Mouse (Mus musculus) kidney, embryonic 16.5 days (tissue): ENCODE measurements at regions not wholly inside any gene's neighbourhood (a gene's known extent, or its start where the extent isn't known, plus 50 kb on each side); places are given as distances from the start of the nearest gene placed in this dataset.

Experiments used
- ATAC-seq: fragments of 200-750 bp; cut with Nextera tagmentation; 2 replicates; pipeline ENCODE4 v1.8.0; 2017; ENCODE audit warnings: moderate TSS enrichment; ENCODE audit not compliant: low FRiP score, low TSS enrichment
- H3K27ac ChIP-seq: fragments of 300-500 bp; sonication (generic); 2 replicates; pipeline ENCODE4 v1.5.1; 2014; ENCODE audit warnings: low read length
- H3K27me3 ChIP-seq: fragments of 300-500 bp; sonication (generic); 2 replicates; pipeline ENCODE4 v1.6.1; 2014; ENCODE audit warnings: low read length, control low read depth, mixed read lengths; ENCODE audit not compliant: insufficient read depth
- H3K36me3 ChIP-seq: fragments of 300-500 bp; sonication (generic); 2 replicates; pipeline ENCODE4 v1.6.1; 2014; ENCODE audit warnings: low read length, control low read depth, mixed read lengths; ENCODE audit not compliant: insufficient read depth
- H3K4me1 ChIP-seq: fragments of 300-500 bp; sonication (generic); 2 replicates; pipeline ENCODE4 v1.6.1; 2014; ENCODE audit warnings: low read length, control low read depth, mixed read lengths; ENCODE audit not compliant: insufficient read depth
- H3K4me2 ChIP-seq: fragments of 300-500 bp; sonication (generic); replicated peaks from 2 replicates; pipeline ENCODE4 v1.6.1; 2014; ENCODE audit warnings: low read depth, low read length
- H3K4me3 ChIP-seq: fragments of 300-500 bp; sonication (generic); 2 replicates; pipeline ENCODE4 v1.5.1; 2014; ENCODE audit warnings: mild to moderate bottlenecking, low read length
- H3K9ac ChIP-seq: fragments of 300-500 bp; sonication (generic); replicated peaks from 2 replicates; pipeline ENCODE4 v1.6.1; 2014; ENCODE audit warnings: low read length
- H3K9me3 ChIP-seq: fragments of 300-500 bp; sonication (generic); 2 replicates; pipeline ENCODE4 v1.6.1; 2016; ENCODE audit warnings: low read length, control low read depth
- WGBS: fragments of 180-500 bp; shearing (Covaris S2); extraction: QIAGEN DNeasy Blood & Tissue Kit; methylation state at CpG from one replicate; pipeline ENCODE4 v1.1.7; 2014; 5-methylcytosine and 5-hydroxymethylcytosine counted together

- Histone ChIP-seq H3K36me3 (no peaks in the 10 kb centered on the region), H3K27ac (no peak overlapping the region), H3K27me3 (no peaks in the 10 kb centered on the region), H3K9me3 (no peaks in the 10 kb centered on the region), H3K4me3 (no peak overlapping the region), H3K4me2 (no peak overlapping the region), H3K4me1 (no peaks in the 10 kb centered on the region), H3K9ac (no peak overlapping the region)
- ATAC-seq: no peak
- 63% methylated on average over 3 of the region's 3 CpGs for WGBS
These were observed 280.7 kb upstream of the Prkd1 start for GRCm38 (mm10) chr12:50929641-50930040.

- H3K4me1 ChIP-seq: no peaks in the 10 kb centered on the region
- 51% methylated on average over 2 of the region's 2 CpGs for WGBS
- H3K9me3 ChIP-seq: no peaks in the 10 kb centered on the region
- no peak overlapping the region for H3K27ac ChIP-seq
- ATAC-seq: no peak
- H3K4me3 ChIP-seq: no peak overlapping the region
- no peak overlapping the region for H3K9ac ChIP-seq
- no peak overlapping the region for H3K4me2 ChIP-seq
- no peaks in the 10 kb centered on the region for H3K27me3 ChIP-seq
- no peaks in the 10 kb centered on the region for H3K36me3 ChIP-seq
These were observed 277.3 kb upstream of the Prkd1 start for GRCm38 (mm10) chr12:50926234-50926633.

DNA sequence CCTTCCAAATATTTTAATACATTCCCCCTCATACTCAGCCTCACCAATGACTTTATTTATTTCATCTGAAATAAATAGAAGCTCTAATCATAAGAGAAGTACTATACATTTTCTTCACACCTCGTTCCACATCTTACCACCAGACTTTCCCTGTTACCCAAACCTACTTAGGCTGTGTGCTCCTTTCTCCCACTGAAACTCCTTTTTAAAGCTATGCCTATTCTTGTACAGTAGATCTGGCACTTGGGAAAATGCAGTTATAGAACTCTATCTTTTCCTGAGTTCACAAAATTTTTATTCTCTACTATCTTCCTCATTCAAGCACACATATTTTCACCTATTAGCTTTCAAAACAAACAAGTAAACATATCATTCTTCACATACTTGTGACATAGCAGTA, 272.8 kb upstream of the Prkd1 start:
- ATAC-seq: no peak
- Histone ChIP-seq H3K9me3 (no peaks in the 10 kb centered on the region), H3K27me3 (no peaks in the 10 kb centered on the region), H3K36me3 (no peaks in the 10 kb centered on the region), H3K4me3 (no peak overlapping the region), H3K9ac (no peak overlapping the region), H3K27ac (no peak overlapping the region), H3K4me2 (no peak overlapping the region), H3K4me1 (no peaks in the 10 kb centered on the region)
- 86% methylated on average over 1 of the region's 1 CpGs for WGBS

- no peak overlapping the region for H3K4me2 ChIP-seq
- no peak overlapping the region for H3K9ac ChIP-seq
- ATAC-seq: peak; percentile 94
- H3K27ac ChIP-seq: no peak overlapping the region
- H3K27me3 ChIP-seq: no peaks in the 10 kb centered on the region
- peaks cover 10% of the 10 kb centered on the region; the same call in 1 of the 2 replicates for H3K4me1 ChIP-seq
- no peaks in the 10 kb centered on the region; the same call in 1 of the 2 replicates for H3K9me3 ChIP-seq
- H3K36me3 ChIP-seq: no peaks in the 10 kb centered on the region
- 55% methylated on average over 13 of the region's 13 CpGs for WGBS
- H3K4me3 ChIP-seq: no peak overlapping the region
These were observed 250.9 kb upstream of the Prkd1 start for GRCm38 (mm10) chr12:50899609-50900447.

GRCm38 (mm10) chr12:50897606-50898166, 248.8 kb upstream of the Prkd1 start:
- Histone ChIP-seq H3K27ac (no peak overlapping the region), H3K27me3 (no peaks in the 10 kb centered on the region), H3K4me3 (no peak overlapping the region), H3K9me3 (no peaks in the 10 kb centered on the region; the same call in 1 of the 2 replicates), H3K36me3 (no peaks in the 10 kb centered on the region), H3K4me2 (no peak overlapping the region), H3K4me1 (peaks cover 10% of the 10 kb centered on the region; the same call in 1 of the 2 replicates), H3K9ac (no peak overlapping the region)
- ATAC-seq: peak; percentile 54
- WGBS: 60% methylated on average over 3 of the region's 3 CpGs

- no peaks in the 10 kb centered on the region for H3K9me3 ChIP-seq
- no peaks in the 10 kb centered on the region for H3K4me1 ChIP-seq
- H3K27me3 ChIP-seq: no peaks in the 10 kb centered on the region
- no peak for ATAC-seq
- 64% methylated on average over 5 of the region's 5 CpGs for WGBS
- no peak overlapping the region for H3K27ac ChIP-seq
- no peaks in the 10 kb centered on the region for H3K36me3 ChIP-seq
- no peak overlapping the region for H3K4me2 ChIP-seq
- no peak overlapping the region for H3K9ac ChIP-seq
- no peak overlapping the region for H3K4me3 ChIP-seq
These were observed 244.7 kb upstream of the Prkd1 start for GRCm38 (mm10) chr12:50893604-50894003.

GRCm38 (mm10) chr12:50875796-50876195, 226.9 kb upstream of the Prkd1 start:
- no peaks in the 10 kb centered on the region for H3K27me3 ChIP-seq
- no peak overlapping the region for H3K4me3 ChIP-seq
- H3K36me3 ChIP-seq: no peaks in the 10 kb centered on the region
- H3K4me1 ChIP-seq: no peaks in the 10 kb centered on the region
- H3K9me3 ChIP-seq: no peaks in the 10 kb centered on the region
- H3K27ac ChIP-seq: no peak overlapping the region
- no peak overlapping the region for H3K4me2 ChIP-seq
- no peak for ATAC-seq
- H3K9ac ChIP-seq: no peak overlapping the region

- no peaks in the 10 kb centered on the region for H3K9me3 ChIP-seq
- ATAC-seq: no peak
- H3K4me3 ChIP-seq: no peak overlapping the region
- H3K4me2 ChIP-seq: no peak overlapping the region
- H3K27ac ChIP-seq: no peak overlapping the region
- no peak overlapping the region for H3K9ac ChIP-seq
- H3K4me1 ChIP-seq: no peaks in the 10 kb centered on the region
- no peaks in the 10 kb centered on the region for H3K36me3 ChIP-seq
- 92% methylated on average over 4 of the region's 4 CpGs for WGBS
- no peaks in the 10 kb centered on the region for H3K27me3 ChIP-seq
These were observed 225.1 kb upstream of the Prkd1 start for GRCm38 (mm10) chr12:50874024-50874398.

DNA sequence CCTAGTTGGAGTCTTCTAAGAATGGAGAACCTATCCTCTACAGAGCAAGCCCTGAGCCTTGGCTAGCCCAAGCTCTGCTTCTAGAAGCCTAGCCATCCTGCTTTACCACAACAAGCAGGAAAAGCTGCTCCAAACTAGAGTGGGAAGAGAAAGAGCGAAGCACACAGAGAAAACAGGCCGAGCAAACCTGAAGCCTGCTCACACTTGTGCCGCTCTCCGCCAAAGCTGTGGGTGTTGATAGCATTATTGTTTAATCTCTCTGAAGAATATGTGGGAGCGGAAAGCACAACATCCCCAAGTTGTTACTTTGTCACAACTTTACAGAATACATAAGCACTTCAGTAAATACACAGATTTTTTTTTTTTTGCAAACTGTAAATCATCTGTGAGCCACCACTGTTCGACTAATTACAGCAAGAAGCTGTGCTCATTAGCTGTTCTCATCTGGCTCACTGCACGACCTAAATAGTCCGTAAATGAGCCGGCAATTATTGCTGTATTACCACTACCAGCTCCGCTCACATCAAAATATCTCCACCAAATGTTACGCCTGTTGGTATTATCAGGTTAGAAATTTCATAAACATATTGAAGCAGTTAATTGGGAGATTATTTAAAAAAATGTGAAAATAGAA, 224.6 kb upstream of the Prkd1 start:
- Histone ChIP-seq H3K36me3 (no peaks in the 10 kb centered on the region), H3K4me2 (no peak overlapping the region), H3K27ac (no peak overlapping the region), H3K27me3 (no peaks in the 10 kb centered on the region), H3K4me3 (no peak overlapping the region), H3K4me1 (no peaks in the 10 kb centered on the region), H3K9ac (no peak overlapping the region), H3K9me3 (no peaks in the 10 kb centered on the region)
- WGBS: 80% methylated on average over 11 of the region's 11 CpGs
- ATAC-seq: no peak

DNA sequence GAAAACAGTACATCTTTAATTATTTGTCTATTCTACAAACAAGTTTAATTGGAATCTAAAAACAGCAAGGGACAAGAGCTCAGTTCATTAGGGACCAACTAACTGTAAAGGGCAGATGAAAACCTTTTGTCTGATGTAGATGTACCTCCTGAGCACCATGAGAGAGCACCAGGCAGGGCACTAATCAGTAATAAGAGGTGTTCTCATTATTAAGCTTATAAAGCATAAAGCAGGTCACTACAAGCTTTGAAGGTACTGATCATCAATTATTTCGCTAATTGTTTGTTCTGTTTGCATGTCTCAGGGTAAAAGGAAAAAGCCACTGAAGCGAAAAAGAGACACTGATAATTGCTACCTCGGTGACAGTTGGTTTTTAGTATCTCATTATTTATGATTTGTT, 202.7 kb upstream of the Prkd1 start:
- Histone ChIP-seq H3K9ac (no peak overlapping the region), H3K27me3 (no peaks in the 10 kb centered on the region), H3K4me2 (no peak overlapping the region), H3K9me3 (no peaks in the 10 kb centered on the region), H3K36me3 (no peaks in the 10 kb centered on the region), H3K4me1 (no peaks in the 10 kb centered on the region), H3K4me3 (no peak overlapping the region), H3K27ac (no peak overlapping the region)
- ATAC-seq: no peak
- 73% methylated on average over 3 of the region's 3 CpGs for WGBS
